Mouse (Mus musculus): ENCODE data around the gene Blvra. TPM values are rescaled to one million over a fixed set of nuclear protein-coding genes. Genes with fewer than 3 reads are reported as not detected.
"Not testable (repeated sequence)": the region's sequence is repeated elsewhere in the genome, so short reads cannot be mapped to it uniquely, and the experiment has no call there.

Gene Blvra
- polyA plus RNA-seq, 1 experiment: 18.3 TPM

- TF ChIP-seq CTCF (IDR thresholded peaks at IDR 0.05; ENCODE audit: low read depth, low read length) (no peak), EP300 (IDR thresholded peaks at IDR 0.05; ENCODE audit: insufficient read depth, low read depth, low read length) (no peak), POLR2A (IDR thresholded peaks at IDR 0.05; ENCODE audit: insufficient read depth, low read length) (no peak)
- no peaks in the 10 kb centered on the region for H3K27me3 ChIP-seq (ENCODE audit: control insufficient read depth, insufficient read depth, low read length, poor library complexity, severe bottlenecking)
- no peak overlapping the region for H3K9ac ChIP-seq (ENCODE audit: low read depth, poor library complexity, severe bottlenecking)
- no peaks in the 10 kb centered on the region for H3K9me3 ChIP-seq (replicated peaks; ENCODE audit: control insufficient read depth, insufficient read depth, low read length, poor library complexity, severe bottlenecking)
- H3K4me1 ChIP-seq (ENCODE audit: control insufficient read depth, insufficient read depth, low read length): no peaks in the 10 kb centered on the region
- no peaks in the 10 kb centered on the region for H3K36me3 ChIP-seq (ENCODE audit: control insufficient read depth, insufficient read depth, low read length, poor library complexity, severe bottlenecking)
- H3K27ac ChIP-seq (ENCODE audit: insufficient read depth, low read length): no peak overlapping the region
- H3K4me3 ChIP-seq (ENCODE audit: low read depth, low read length): no peak overlapping the region
Observed at GRCm38 (mm10) chr2:127086235-127086634, 15.8 kb downstream of the Blvra start.

- H3K27ac ChIP-seq (ENCODE audit: insufficient read depth, low read length); H3K9ac ChIP-seq (ENCODE audit: low read depth, poor library complexity, severe bottlenecking); H3K9me3 ChIP-seq (replicated peaks; ENCODE audit: control insufficient read depth, insufficient read depth, low read length, poor library complexity, severe bottlenecking); H3K36me3 ChIP-seq (ENCODE audit: control insufficient read depth, insufficient read depth, low read length, poor library complexity, severe bottlenecking); H3K4me3 ChIP-seq (ENCODE audit: low read depth, low read length); H3K4me1 ChIP-seq (ENCODE audit: control insufficient read depth, insufficient read depth, low read length); H3K27me3 ChIP-seq (ENCODE audit: control insufficient read depth, insufficient read depth, low read length, poor library complexity, severe bottlenecking): not testable (repeated sequence)
Observed at GRCm38 (mm10) chr2:127090151-127090550, 19.7 kb downstream of the Blvra start.

- H3K36me3 ChIP-seq (ENCODE audit: control insufficient read depth, insufficient read depth, low read length, poor library complexity, severe bottlenecking): no peaks in the 10 kb centered on the region
- TF ChIP-seq CTCF (IDR thresholded peaks at IDR 0.05; ENCODE audit: low read depth, low read length) (no peak), EP300 (IDR thresholded peaks at IDR 0.05; ENCODE audit: insufficient read depth, low read depth, low read length) (no peak), POLR2A (IDR thresholded peaks at IDR 0.05; ENCODE audit: insufficient read depth, low read length) (no peak)
Observed at GRCm38 (mm10) chr2:127092000-127092399, 21.5 kb downstream of the Blvra start.

GRCm38 (mm10) chr2:127108986-127109385, 38.5 kb downstream of the Blvra start:
- Histone ChIP-seq H3K36me3 (ENCODE audit: control insufficient read depth, insufficient read depth, low read length, poor library complexity, severe bottlenecking) (peaks cover 61% of the 10 kb centered on the region), H3K4me1 (ENCODE audit: control insufficient read depth, insufficient read depth, low read length) (no peaks in the 10 kb centered on the region), H3K4me3 (ENCODE audit: low read depth, low read length) (no peak overlapping the region), H3K27me3 (ENCODE audit: control insufficient read depth, insufficient read depth, low read length, poor library complexity, severe bottlenecking) (no peaks in the 10 kb centered on the region), H3K27ac (ENCODE audit: insufficient read depth, low read length) (peak overlapping the region; percentile 13; the same call in 1 of the 2 replicates), H3K9me3 (replicated peaks; ENCODE audit: control insufficient read depth, insufficient read depth, low read length, poor library complexity, severe bottlenecking) (peaks cover 25% of the 10 kb centered on the region), H3K9ac (ENCODE audit: low read depth, poor library complexity, severe bottlenecking) (no peak overlapping the region)
- no peak for TF ChIP-seq POLR2A (IDR thresholded peaks at IDR 0.05; ENCODE audit: insufficient read depth, low read length)
- no peak for TF ChIP-seq CTCF (IDR thresholded peaks at IDR 0.05; ENCODE audit: low read depth, low read length)
- TF ChIP-seq EP300 (IDR thresholded peaks at IDR 0.05; ENCODE audit: insufficient read depth, low read depth, low read length): no peak

More at GRCm38 (mm10) chr2:127092000-127092399, 21.5 kb downstream of the Blvra start:
- no peak overlapping the region for H3K9ac ChIP-seq (ENCODE audit: low read depth, poor library complexity, severe bottlenecking)
- H3K27ac ChIP-seq (ENCODE audit: insufficient read depth, low read length): no peak overlapping the region
- no peaks in the 10 kb centered on the region for H3K9me3 ChIP-seq (replicated peaks; ENCODE audit: control insufficient read depth, insufficient read depth, low read length, poor library complexity, severe bottlenecking)
- H3K4me3 ChIP-seq (ENCODE audit: low read depth, low read length): no peak overlapping the region
- H3K4me1 ChIP-seq (ENCODE audit: control insufficient read depth, insufficient read depth, low read length): no peaks in the 10 kb centered on the region
- H3K27me3 ChIP-seq (ENCODE audit: control insufficient read depth, insufficient read depth, low read length, poor library complexity, severe bottlenecking): no peaks in the 10 kb centered on the region

GRCm38 (mm10) chr2:127121591-127122235, 51.2 kb downstream of the Blvra start:
- Histone ChIP-seq H3K9me3 (replicated peaks; ENCODE audit: control insufficient read depth, insufficient read depth, low read length, poor library complexity, severe bottlenecking) (no peaks in the 10 kb centered on the region), H3K27me3 (ENCODE audit: control insufficient read depth, insufficient read depth, low read length, poor library complexity, severe bottlenecking) (no peaks in the 10 kb centered on the region), H3K27ac (ENCODE audit: insufficient read depth, low read length) (no peak overlapping the region), H3K4me3 (ENCODE audit: low read depth, low read length) (no peak overlapping the region), H3K36me3 (ENCODE audit: control insufficient read depth, insufficient read depth, low read length, poor library complexity, severe bottlenecking) (peaks cover 56% of the 10 kb centered on the region), H3K4me1 (ENCODE audit: control insufficient read depth, insufficient read depth, low read length) (no peaks in the 10 kb centered on the region), H3K9ac (ENCODE audit: low read depth, poor library complexity, severe bottlenecking) (no peak overlapping the region)
- no peak for TF ChIP-seq EP300 (IDR thresholded peaks at IDR 0.05; ENCODE audit: insufficient read depth, low read depth, low read length)
- TF ChIP-seq POLR2A (IDR thresholded peaks at IDR 0.05; ENCODE audit: insufficient read depth, low read length): no peak
- no peak for TF ChIP-seq CTCF (IDR thresholded peaks at IDR 0.05; ENCODE audit: low read depth, low read length)

- H3K9me3 ChIP-seq (replicated peaks; ENCODE audit: control insufficient read depth, insufficient read depth, low read length, poor library complexity, severe bottlenecking): no peaks in the 10 kb centered on the region
- H3K4me1 ChIP-seq (ENCODE audit: control insufficient read depth, insufficient read depth, low read length): peaks cover 4% of the 10 kb centered on the region
- no peak overlapping the region for H3K4me3 ChIP-seq (ENCODE audit: low read depth, low read length)
- H3K27me3 ChIP-seq (ENCODE audit: control insufficient read depth, insufficient read depth, low read length, poor library complexity, severe bottlenecking): no peaks in the 10 kb centered on the region
- peaks cover 20% of the 10 kb centered on the region for H3K36me3 ChIP-seq (ENCODE audit: control insufficient read depth, insufficient read depth, low read length, poor library complexity, severe bottlenecking)
- H3K27ac ChIP-seq (ENCODE audit: insufficient read depth, low read length): no peak overlapping the region
- no peak for TF ChIP-seq CTCF (IDR thresholded peaks at IDR 0.05; ENCODE audit: low read depth, low read length)
- no peak for TF ChIP-seq POLR2A (IDR thresholded peaks at IDR 0.05; ENCODE audit: insufficient read depth, low read length)
- TF ChIP-seq EP300 (IDR thresholded peaks at IDR 0.05; ENCODE audit: insufficient read depth, low read depth, low read length): no peak
- H3K9ac ChIP-seq (ENCODE audit: low read depth, poor library complexity, severe bottlenecking): no peak overlapping the region
Observed at GRCm38 (mm10) chr2:127128926-127129325, 58.5 kb downstream of the Blvra start.
